Mouse (Mus musculus) limb, embryonic 11.5 days (tissue): Measurements from ENCODE around the gene Gbx1. TPM values are rescaled to one million over a fixed set of nuclear protein-coding genes. Genes with fewer than 3 reads are reported as not detected.
A peak's percentile ranks its signal among the peaks of the same experiment; 100 is the strongest.
"Not testable (repeated sequence)": the region's sequence is repeated elsewhere in the genome, so short reads cannot be mapped to it uniquely, and the experiment has no call there.

Source experiments
- ATAC-seq: fragments of 200-750 bp; cut with Nextera tagmentation; 2 replicates; pipeline ENCODE4 v1.8.0; 2017; ENCODE audit warnings: low read depth; ENCODE audit not compliant: insufficient number of reproducible peaks, low FRiP score, low TSS enrichment
- DNase-seq: peaks from one replicate; pipeline ENCODE4 v3.0.0-alpha.2; 2015; ENCODE audit warnings: low spot score
- H3K27ac ChIP-seq: fragments of 300-500 bp; sonication (generic); replicated peaks from 2 replicates; pipeline ENCODE4 v1.5.1; 2014; ENCODE audit warnings: low read depth, mild to moderate bottlenecking, low read length
- H3K27me3 ChIP-seq: fragments of 300-500 bp; sonication (generic); 2 replicates; pipeline ENCODE4 v1.6.1; 2014; ENCODE audit warnings: mild to moderate bottlenecking, low read length, mixed read lengths; ENCODE audit not compliant: control insufficient read depth, insufficient read depth
- H3K36me3 ChIP-seq: fragments of 300-500 bp; sonication (generic); 2 replicates; pipeline ENCODE4 v1.6.1; 2014; ENCODE audit warnings: mild to moderate bottlenecking, low read length, moderate library complexity, mixed read lengths; ENCODE audit not compliant: control insufficient read depth, insufficient read depth
- H3K4me1 ChIP-seq: fragments of 300-500 bp; sonication (generic); 2 replicates; pipeline ENCODE4 v1.6.1; 2014; ENCODE audit warnings: low read length, mixed read lengths; ENCODE audit not compliant: control insufficient read depth, insufficient read depth
- H3K4me2 ChIP-seq: fragments of 300-500 bp; sonication (generic); 2 replicates; pipeline ENCODE4 v1.6.1; 2014; ENCODE audit warnings: low read depth, mild to moderate bottlenecking, moderate library complexity; ENCODE audit not compliant: severe bottlenecking
- H3K4me3 ChIP-seq: fragments of 300-500 bp; sonication (generic); 2 replicates; pipeline ENCODE4 v1.5.1; 2014; ENCODE audit warnings: low read depth, low read length
- H3K9ac ChIP-seq: fragments of 300-500 bp; sonication (generic); 2 replicates; pipeline ENCODE4 v1.6.1; 2014; ENCODE audit warnings: mild to moderate bottlenecking, low read length
- H3K9me3 ChIP-seq: fragments of 300-500 bp; sonication (generic); 2 replicates; pipeline ENCODE4 v1.6.1; 2016; ENCODE audit warnings: low read length; ENCODE audit not compliant: control insufficient read depth
- WGBS: fragments of 180-500 bp; shearing (Covaris S2); extraction: QIAGEN DNeasy Blood & Tissue Kit; methylation state at CpG from one replicate; pipeline ENCODE4 v1.1.7; 2014; 5-methylcytosine and 5-hydroxymethylcytosine counted together
- polyA plus RNA-seq: library from polyadenylated mRNA; unstranded; fragments of >200 nt; fragmentation: Nextera tagmentation; extraction: Ambion mirVana; gene quantifications from 2 replicates; pipeline ENCODE4 v1.2.1, GENCODE M21; 2014

Gene Gbx1
- polyA plus RNA-seq: 0.04 TPM in 1 of 2 replicates, not detected in the other

DNA sequence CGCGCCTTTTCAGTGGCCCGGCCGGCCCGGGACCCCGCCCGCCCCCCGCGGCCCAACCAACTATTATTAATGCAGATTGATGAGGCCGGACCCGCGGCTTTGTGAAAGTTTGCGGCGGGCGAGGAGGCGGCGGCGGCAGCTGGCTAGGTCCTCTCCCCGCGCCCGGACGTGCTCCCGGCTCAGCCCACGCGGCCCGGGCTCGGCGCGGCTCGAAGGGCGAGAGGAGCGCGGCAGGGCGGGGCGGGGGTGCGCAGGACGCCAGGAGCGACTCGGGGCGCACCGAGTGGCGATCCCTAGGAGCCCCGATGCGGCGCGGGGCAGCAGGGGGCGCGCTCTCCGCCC is at the start of gene Gbx1:
Gene Gbx1 (minus strand): TSS at position 314 of the 342 bp plus-strand sequence.
- whole genome bisulfite sequencing: 0% methylated on average over 36 of the region's 49 CpGs
- peaks cover 82% of the 10 kb centered on the region for H3K27me3 ChIP-seq
- ATAC-seq: no peak
- peak; percentile 53 for DNase-seq
- no peaks in the 10 kb centered on the region for H3K9me3 ChIP-seq
- H3K4me2 ChIP-seq: peak within 1 kb of the TSS; percentile 69
- peak within 1 kb of the TSS; percentile 21 for H3K4me3 ChIP-seq
- no peak within 1 kb of the TSS for H3K27ac ChIP-seq
- H3K36me3 ChIP-seq: no peaks in the 10 kb centered on the region
- H3K4me1 ChIP-seq: peaks cover 8% of the 10 kb centered on the region
- H3K9ac ChIP-seq: no peak within 1 kb of the TSS

DNA sequence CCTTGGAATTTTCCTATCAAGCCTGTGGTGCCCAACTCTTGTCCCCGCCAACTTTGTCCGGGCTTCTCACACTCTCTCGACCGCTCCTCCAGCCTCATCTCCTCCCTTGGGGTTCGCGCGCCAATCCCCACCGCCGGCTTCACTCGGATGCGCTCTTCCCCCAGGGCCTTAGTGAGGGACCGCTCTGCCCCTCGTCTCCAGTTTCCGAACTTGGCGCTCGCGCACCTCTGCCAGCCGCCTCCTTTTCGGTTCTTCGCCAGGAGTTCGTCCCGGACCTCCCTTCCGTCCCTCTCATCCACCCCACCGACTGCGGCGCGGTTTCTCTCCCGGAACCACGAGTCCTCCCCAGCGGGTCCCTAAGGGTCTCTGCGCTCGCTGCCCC is 49.8 kb upstream of the Gbx1 start:
- no peak for DNase-seq

DNA sequence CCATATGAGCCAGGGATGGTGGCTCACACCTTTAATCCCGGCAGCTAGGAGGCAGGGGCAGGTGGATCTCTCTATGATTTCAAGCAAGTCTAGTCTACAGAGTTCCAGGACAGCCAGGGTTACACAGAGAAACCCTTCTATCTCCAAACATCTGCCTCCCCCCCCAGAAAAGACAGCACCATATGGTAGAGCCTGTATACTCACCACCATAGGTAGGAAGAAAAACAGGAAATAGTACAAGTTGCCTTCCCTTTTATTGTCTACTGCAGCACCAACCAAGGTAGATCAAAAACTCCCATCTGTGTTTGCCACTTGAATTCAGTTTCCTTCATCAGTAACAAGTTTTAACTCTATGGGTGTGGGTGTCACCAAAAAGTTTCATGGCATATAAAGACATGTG is 48.9 kb upstream of the Gbx1 start:
- Histone ChIP-seq H3K4me1 (peaks cover 6% of the 10 kb centered on the region; the same call in 1 of the 2 replicates), H3K4me2 (peak overlapping the region; percentile 68), H3K36me3 (peaks cover 27% of the 10 kb centered on the region), H3K27me3 (no peaks in the 10 kb centered on the region), H3K9me3 (no peaks in the 10 kb centered on the region), H3K9ac (no peak overlapping the region), H3K27ac (no peak overlapping the region), H3K4me3 (no peak overlapping the region; the same call in 1 of the 2 replicates)
- 93% methylated on average over 1 of the region's 1 CpGs for WGBS
- ATAC-seq (no peak), DNase-seq (no peak)

More for the DNA sequence above, 49.8 kb upstream of the Gbx1 start:
- WGBS: under 1% methylated on average over 32 of the region's 32 CpGs
- Histone ChIP-seq H3K27ac (peak overlapping the region; percentile 55; the same call in 1 of the 2 replicates), H3K36me3 (peaks cover 24% of the 10 kb centered on the region), H3K4me3 (peak overlapping the region; percentile 87), H3K4me1 (peaks cover 6% of the 10 kb centered on the region; the same call in 1 of the 2 replicates), H3K9me3 (no peaks in the 10 kb centered on the region), H3K27me3 (no peaks in the 10 kb centered on the region), H3K9ac (peak overlapping the region; percentile 74), H3K4me2 (peak overlapping the region; percentile 68)
- ATAC-seq: no peak

DNA sequence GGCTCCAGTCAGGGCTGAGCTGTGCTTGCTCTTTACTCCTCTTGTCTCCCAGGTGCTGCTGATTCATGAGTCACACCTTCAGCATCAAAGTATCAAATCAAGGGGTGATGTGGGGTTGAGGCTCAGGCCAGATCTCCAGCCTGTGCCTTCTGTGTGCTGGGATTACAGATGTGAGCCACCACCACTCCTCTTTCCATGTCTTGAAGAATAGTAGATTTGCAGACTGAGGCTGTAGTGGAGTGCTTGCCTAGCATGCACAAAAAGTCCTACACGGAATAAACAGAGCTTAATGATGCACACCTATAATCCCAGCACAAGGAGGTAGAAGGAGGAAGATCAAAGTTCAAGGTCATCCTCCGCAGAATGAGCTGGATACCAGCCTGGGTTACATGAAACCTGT is 29.7 kb upstream of the Gbx1 start, which contains the start of gene 4931409K22Rik:
Gene 4931409K22Rik (minus strand): TSS at position 101 of the 400 bp plus-strand sequence.
- WGBS: 80% methylated on average over 2 of the region's 2 CpGs
- Histone ChIP-seq H3K4me1 (peaks cover 7% of the 10 kb centered on the region; the same call in 1 of the 2 replicates), H3K9me3 (no peaks in the 10 kb centered on the region), H3K4me3 (no peak within 1 kb of the TSS), H3K27me3 (no peaks in the 10 kb centered on the region), H3K9ac (no peak within 1 kb of the TSS), H3K36me3 (no peaks in the 10 kb centered on the region), H3K4me2 (no peak within 1 kb of the TSS), H3K27ac (no peak within 1 kb of the TSS)
- DNase-seq (no peak), ATAC-seq (no peak)

DNA sequence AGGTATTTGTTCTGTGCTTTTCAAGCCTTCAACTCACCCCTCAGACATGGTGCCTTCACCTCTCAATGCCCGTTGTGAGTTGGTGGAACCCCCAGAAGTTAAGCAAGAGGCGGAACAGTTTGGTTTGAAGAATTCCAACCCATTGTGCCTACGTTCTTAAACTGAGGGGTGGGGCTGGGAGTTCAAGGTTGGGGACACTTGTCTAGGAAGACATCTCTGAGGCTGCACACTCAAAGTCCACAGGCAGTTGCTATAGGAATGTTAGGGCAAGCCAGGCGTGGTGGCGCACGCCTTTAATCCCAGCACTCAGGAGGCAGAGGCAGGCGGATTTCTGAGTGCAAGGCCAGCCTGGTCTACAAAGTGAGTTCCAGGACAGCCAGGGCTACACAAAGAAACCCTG is 28.3 kb upstream of the Gbx1 start:
- H3K36me3 ChIP-seq, H3K27ac ChIP-seq, H3K4me2 ChIP-seq, H3K4me3 ChIP-seq, H3K9me3 ChIP-seq, H3K27me3 ChIP-seq, H3K4me1 ChIP-seq, H3K9ac ChIP-seq, ATAC-seq, DNase-seq: not testable (repeated sequence)
- WGBS: 95% methylated on average over 7 of the region's 7 CpGs

DNA sequence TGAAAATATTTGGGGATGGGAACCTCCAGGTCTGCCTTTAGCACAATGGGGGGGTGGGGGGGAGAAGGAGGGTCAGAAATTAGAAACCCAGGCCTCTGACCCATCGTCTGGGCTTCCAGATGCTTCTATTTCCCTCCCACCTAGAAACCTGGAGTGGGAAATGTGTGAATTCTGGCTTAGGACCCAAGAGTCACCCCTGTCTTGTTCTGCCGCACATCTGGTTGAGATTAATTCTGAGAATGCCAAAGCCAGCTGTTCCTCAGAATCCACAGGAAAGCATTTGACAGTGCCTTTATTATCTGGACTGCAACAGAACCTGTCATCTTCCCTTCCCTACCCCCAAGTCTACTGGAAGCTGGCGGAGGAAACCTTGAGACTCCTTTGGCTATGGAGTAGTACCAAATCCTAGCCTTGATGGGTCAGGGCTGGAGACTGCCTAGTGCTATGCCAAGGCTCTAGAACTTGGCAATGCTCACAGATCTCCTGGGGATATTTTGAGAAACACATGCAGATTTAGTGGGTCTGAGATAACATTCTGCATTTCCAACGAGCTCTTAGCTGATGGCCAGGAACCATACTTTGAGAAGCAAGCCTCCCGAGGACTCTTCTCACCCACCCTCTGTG is 26.7 kb upstream of the Gbx1 start:
- H3K4me3 ChIP-seq: no peak overlapping the region
- 51% methylated on average over 5 of the region's 5 CpGs for WGBS
- no peak overlapping the region for H3K9ac ChIP-seq
- H3K27me3 ChIP-seq: peaks cover 3% of the 10 kb centered on the region
- ATAC-seq: 0 out of 2 replicates have a peak, but pooled peaks have one; percentile 11
- peaks cover 10% of the 10 kb centered on the region for H3K4me1 ChIP-seq
- no peaks in the 10 kb centered on the region for H3K9me3 ChIP-seq
- H3K4me2 ChIP-seq: no peak overlapping the region
- H3K36me3 ChIP-seq: no peaks in the 10 kb centered on the region
- H3K27ac ChIP-seq: no peak overlapping the region
- DNase-seq: peak; percentile 36

DNA sequence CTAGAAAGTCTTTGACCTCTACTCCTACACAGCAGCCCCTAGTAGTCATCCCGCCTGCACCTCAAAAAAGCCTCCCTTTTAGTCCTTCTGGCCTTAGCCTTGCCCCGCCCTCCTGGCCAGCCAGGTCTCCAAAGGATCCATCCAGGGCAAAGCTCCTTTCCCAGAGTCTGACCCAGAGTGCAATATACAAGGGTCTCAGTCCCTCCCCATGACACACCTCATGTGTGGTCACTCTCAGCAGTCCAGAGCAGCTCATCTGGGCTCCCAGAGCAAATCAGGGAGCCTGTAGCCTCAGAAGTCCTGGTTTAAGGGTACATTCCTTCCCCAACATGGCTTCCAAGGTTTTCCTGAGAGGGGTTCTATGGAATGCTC is 24.3 kb upstream of the Gbx1 start:
- ATAC-seq: no peak
- H3K9ac ChIP-seq: 0 out of 2 replicates have a peak overlapping the region, but pooled peaks have one; percentile 8
- peaks cover 10% of the 10 kb centered on the region for H3K4me1 ChIP-seq
- H3K9me3 ChIP-seq: no peaks in the 10 kb centered on the region
- H3K36me3 ChIP-seq: no peaks in the 10 kb centered on the region
- H3K4me3 ChIP-seq: no peak overlapping the region
- H3K4me2 ChIP-seq: peak overlapping the region; percentile 25; the same call in 1 of the 2 replicates
- no peak for DNase-seq
- peaks cover 3% of the 10 kb centered on the region for H3K27me3 ChIP-seq
- H3K27ac ChIP-seq: no peak overlapping the region
- WGBS: 56% methylated on average over 2 of the region's 2 CpGs

DNA sequence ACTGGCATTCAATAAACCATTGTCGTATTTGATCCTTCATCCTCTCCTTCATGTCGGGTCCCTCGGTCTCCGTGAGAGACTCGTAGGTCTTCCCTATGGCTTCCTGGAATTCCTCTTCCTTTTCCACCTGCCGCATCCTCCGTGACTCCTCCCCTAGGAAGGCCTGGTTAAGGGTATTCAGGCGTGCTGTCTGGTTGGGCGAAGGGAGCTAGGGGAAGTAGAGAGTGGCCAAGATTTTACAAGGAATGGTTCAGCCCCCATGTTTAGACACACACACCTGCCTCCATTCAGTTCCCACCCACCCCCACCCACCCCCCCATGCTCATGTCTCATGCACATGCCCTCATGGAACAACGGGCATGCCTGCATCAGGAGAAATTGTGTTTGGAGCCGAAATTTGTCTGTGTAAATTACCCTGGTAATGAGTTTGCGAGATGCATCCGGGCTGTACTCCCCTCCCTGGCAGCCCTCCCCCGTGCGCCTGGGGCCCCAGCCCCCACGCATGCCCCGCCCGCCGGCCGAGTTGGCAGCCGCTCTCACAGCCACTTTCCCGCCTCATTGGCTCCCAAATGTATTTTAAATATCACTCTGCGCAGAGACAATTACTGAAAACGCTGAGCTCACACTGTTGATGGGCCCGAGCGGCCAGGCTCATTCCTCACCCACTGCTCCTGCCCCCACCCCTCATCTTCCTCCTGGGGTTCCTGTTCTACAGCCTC is 23.8 kb upstream of the Gbx1 start:
- Histone ChIP-seq H3K36me3 (no peaks in the 10 kb centered on the region), H3K4me1 (peaks cover 10% of the 10 kb centered on the region), H3K9ac (no peak overlapping the region), H3K4me3 (no peak overlapping the region), H3K9me3 (no peaks in the 10 kb centered on the region), H3K27ac (no peak overlapping the region), H3K27me3 (peaks cover 3% of the 10 kb centered on the region), H3K4me2 (peak overlapping the region; percentile 25; the same call in 1 of the 2 replicates)
- ATAC-seq (no peak), DNase-seq (peak; percentile 50)
- 30% methylated on average over 26 of the region's 26 CpGs for WGBS
